Mouse (Mus musculus): ENCODE measurements around the gene Samsn1.

GRCm38 (mm10) chr16:75823226-75823625 lies 198.9 kb downstream of the Samsn1 start:
- TF ChIP-seq POLR2A (IDR thresholded peaks at IDR 0.05; ENCODE audit: borderline replicate concordance, extremely low read depth, insufficient read depth, insufficient read length, poor library complexity, severe bottlenecking) = no peak
- TF ChIP-seq CTCF (IDR thresholded peaks at IDR 0.05; ENCODE audit: borderline replicate concordance, extremely low read depth, insufficient read depth, insufficient read length) = no peak
